23 mouse cellular contexts compared by ENCODE assay signal in genomic region chr4:4695413-4695812, GRCm38 (mm10).
A peak's percentile ranks its signal among the peaks of the same experiment; 100 is the strongest.
DNase-seq lines count a peak whose midpoint lies in the region; ATAC-seq and TF ChIP-seq lines count a peak whose summit lies in the region.
"Had no signal": no experiment of that assay in that cellular context is flagged by ENCODE, and none has a peak within 500 bp of the region (broad histone marks: within the 10 kb centered on the region; RNA-seq: fewer than 3 reads in every experiment).

No protein-coding gene starts in this region.

- 83% methylated on average over 1 of the region's 1 CpGs for WGBS in forebrain, embryonic 14.5 days
- 73% methylated on average over 1 of the region's 1 CpGs for WGBS in forebrain, embryonic 13.5 days
- WGBS in forebrain, postnatal 0 days: 70% methylated on average over 1 of the region's 1 CpGs
- WGBS in forebrain, embryonic 10.5 days: 79% methylated on average over 1 of the region's 1 CpGs
- WGBS in midbrain, embryonic 15.5 days: 92% methylated on average over 1 of the region's 1 CpGs
- WGBS in midbrain, embryonic 11.5 days: 81% methylated on average over 1 of the region's 1 CpGs

- no peak overlapping the region for H3K4me3 ChIP-seq in forebrain, embryonic 14.5 days (ENCODE audit: low read depth, low read length)
- H3K4me3 ChIP-seq in forebrain, embryonic 13.5 days: no peak overlapping the region
- no peak overlapping the region for H3K4me3 ChIP-seq in forebrain, postnatal 0 days (ENCODE audit: low read depth, low read length)
- no peak overlapping the region for H3K4me3 ChIP-seq in forebrain, embryonic 10.5 days
- no peak overlapping the region for H3K4me3 ChIP-seq in midbrain, embryonic 15.5 days
- no peak overlapping the region for H3K4me3 ChIP-seq in midbrain, embryonic 11.5 days (ENCODE audit: low read depth, low read length)
- H3K4me3 ChIP-seq: embryonic facial prominence, embryonic 10.5 days; embryonic facial prominence, embryonic 12.5 days; forebrain, embryonic 12.5 days had no signal

- H3K9ac ChIP-seq in forebrain, embryonic 14.5 days (ENCODE audit: low read length): no peak overlapping the region
- no peak overlapping the region for H3K9ac ChIP-seq in forebrain, embryonic 13.5 days
- H3K9ac ChIP-seq in forebrain, postnatal 0 days: no peak overlapping the region
- no peak overlapping the region for H3K9ac ChIP-seq in midbrain, embryonic 15.5 days
- H3K9ac ChIP-seq in midbrain, embryonic 11.5 days (ENCODE audit: low read length): no peak overlapping the region
- H3K9ac ChIP-seq: embryonic facial prominence, embryonic 12.5 days; forebrain, embryonic 12.5 days had no signal

- no peaks in the 10 kb centered on the region for H3K27me3 ChIP-seq in forebrain, embryonic 14.5 days (replicated peaks; ENCODE audit: control insufficient read depth, insufficient read depth, low read length)
- H3K27me3 ChIP-seq in forebrain, embryonic 13.5 days: no peaks in the 10 kb centered on the region
- H3K27me3 ChIP-seq in forebrain, postnatal 0 days (ENCODE audit: insufficient read depth, low read length): no peaks in the 10 kb centered on the region
- no peaks in the 10 kb centered on the region for H3K27me3 ChIP-seq in forebrain, embryonic 10.5 days (ENCODE audit: poor library complexity, severe bottlenecking)
- H3K27me3 ChIP-seq in midbrain, embryonic 15.5 days (replicated peaks): no peaks in the 10 kb centered on the region
- H3K27me3 ChIP-seq in midbrain, embryonic 11.5 days (ENCODE audit: control insufficient read depth, insufficient read depth, low read length): no peaks in the 10 kb centered on the region
- H3K27me3 ChIP-seq: CH12.LX; embryonic facial prominence, embryonic 12.5 days; forebrain, embryonic 12.5 days had no signal

- no peak for DNase-seq in forebrain, embryonic 14.5 days (ENCODE audit: low spot score)
- no peak for DNase-seq in forebrain, postnatal 0 days
- no peak for DNase-seq in forebrain, embryonic 10.5 days (ENCODE audit: extremely low spot score, low spot score)
- DNase-seq in midbrain, embryonic 11.5 days (ENCODE audit: low spot score, missing footprints): no peak
- DNase-seq: adrenal gland, adult 8-10 months; adrenal gland, postnatal 14 days; adrenal gland, postnatal 36 days; B cell, adult 2 months; cerebellum, adult 11-12 months; cerebellum, adult 2 months; cerebellum, adult 9-10 months; cerebellum, postnatal 10 days; cerebellum, postnatal 25 days had no signal

- ATAC-seq in forebrain, embryonic 14.5 days: 0 out of 2 replicates have a peak, but pooled peaks have one; percentile 32
- no peak for ATAC-seq in forebrain, embryonic 13.5 days
- peak; percentile 66; the same call in 1 of the 2 replicates for ATAC-seq in forebrain, postnatal 0 days
- ATAC-seq in midbrain, embryonic 15.5 days (replicated peaks): 0 out of 2 replicates have a peak, but pooled peaks have one; percentile 50
- no peak for ATAC-seq in midbrain, embryonic 11.5 days (ENCODE audit: low FRiP score)
- ATAC-seq: activated CD4-positive, CD25-positive, alpha-beta regulatory T cell, adult 4 months; CD4-positive, CD25-positive, alpha-beta regulatory T cell, adult 4 months; Patski had no signal

- H3K9me3 ChIP-seq in forebrain, embryonic 14.5 days (replicated peaks; ENCODE audit: control insufficient read depth, low read length): no peaks in the 10 kb centered on the region
- no peaks in the 10 kb centered on the region for H3K9me3 ChIP-seq in forebrain, embryonic 13.5 days (replicated peaks)
- no peaks in the 10 kb centered on the region for H3K9me3 ChIP-seq in forebrain, postnatal 0 days (ENCODE audit: low read length)
- H3K9me3 ChIP-seq in forebrain, embryonic 10.5 days: no peaks in the 10 kb centered on the region
- no peaks in the 10 kb centered on the region for H3K9me3 ChIP-seq in midbrain, embryonic 15.5 days
- no peaks in the 10 kb centered on the region for H3K9me3 ChIP-seq in midbrain, embryonic 11.5 days (ENCODE audit: control insufficient read depth, low read length)
- H3K9me3 ChIP-seq: embryonic facial prominence, embryonic 10.5 days; embryonic facial prominence, embryonic 12.5 days; forebrain, embryonic 12.5 days; G1E had no signal

- H3K4me1 ChIP-seq in forebrain, embryonic 14.5 days (ENCODE audit: control insufficient read depth, insufficient read depth, low read length): no peaks in the 10 kb centered on the region
- no peaks in the 10 kb centered on the region for H3K4me1 ChIP-seq in forebrain, embryonic 13.5 days
- no peaks in the 10 kb centered on the region for H3K4me1 ChIP-seq in forebrain, postnatal 0 days (ENCODE audit: insufficient read depth)
- H3K4me1 ChIP-seq in forebrain, embryonic 10.5 days: no peaks in the 10 kb centered on the region
- no peaks in the 10 kb centered on the region for H3K4me1 ChIP-seq in midbrain, embryonic 15.5 days
- H3K4me1 ChIP-seq in midbrain, embryonic 11.5 days (ENCODE audit: control insufficient read depth, insufficient read depth, low read length): no peaks in the 10 kb centered on the region
- H3K4me1 ChIP-seq: embryonic facial prominence, embryonic 10.5 days; embryonic facial prominence, embryonic 12.5 days; forebrain, embryonic 12.5 days had no signal

- no peak overlapping the region for H3K27ac ChIP-seq in forebrain, embryonic 14.5 days (ENCODE audit: low read depth, low read length)
- H3K27ac ChIP-seq in forebrain, embryonic 13.5 days: no peak overlapping the region
- no peak overlapping the region for H3K27ac ChIP-seq in forebrain, postnatal 0 days (ENCODE audit: low read depth, low read length)
- H3K27ac ChIP-seq in forebrain, embryonic 10.5 days: no peak overlapping the region
- H3K27ac ChIP-seq in midbrain, embryonic 15.5 days: no peak overlapping the region
- no peak overlapping the region for H3K27ac ChIP-seq in midbrain, embryonic 11.5 days (ENCODE audit: low read depth, low read length)
- H3K27ac ChIP-seq: embryonic facial prominence, embryonic 10.5 days; embryonic facial prominence, embryonic 12.5 days; forebrain, embryonic 12.5 days had no signal

- no peak for TF ChIP-seq CTCF in forebrain, postnatal 0 days (IDR thresholded peaks at IDR 0.05; ENCODE audit: low read depth)

- H3K36me3 ChIP-seq in forebrain, embryonic 14.5 days (ENCODE audit: control insufficient read depth, insufficient read depth, low read length): no peaks in the 10 kb centered on the region
- H3K36me3 ChIP-seq in forebrain, embryonic 13.5 days (ENCODE audit: poor library complexity, severe bottlenecking): no peaks in the 10 kb centered on the region
- no peaks in the 10 kb centered on the region for H3K36me3 ChIP-seq in forebrain, postnatal 0 days (ENCODE audit: insufficient read depth)
- no peaks in the 10 kb centered on the region for H3K36me3 ChIP-seq in forebrain, embryonic 10.5 days (replicated peaks)
- H3K36me3 ChIP-seq in midbrain, embryonic 15.5 days (replicated peaks): no peaks in the 10 kb centered on the region
- no peaks in the 10 kb centered on the region for H3K36me3 ChIP-seq in midbrain, embryonic 11.5 days (ENCODE audit: control insufficient read depth, insufficient read depth, low read length)
- H3K36me3 ChIP-seq: embryonic facial prominence, embryonic 10.5 days; embryonic facial prominence, embryonic 12.5 days; forebrain, embryonic 12.5 days; G1E had no signal

- no peak overlapping the region for H3K4me2 ChIP-seq in forebrain, embryonic 14.5 days (ENCODE audit: low read length)
- no peak overlapping the region for H3K4me2 ChIP-seq in forebrain, embryonic 13.5 days
- no peak overlapping the region for H3K4me2 ChIP-seq in forebrain, postnatal 0 days (ENCODE audit: low read depth)
- no peak overlapping the region for H3K4me2 ChIP-seq in midbrain, embryonic 15.5 days
- no peak overlapping the region for H3K4me2 ChIP-seq in midbrain, embryonic 11.5 days
- H3K4me2 ChIP-seq: embryonic facial prominence, embryonic 12.5 days; forebrain, embryonic 12.5 days had no signal

Comparison
In these comparisons a context has a peak if more than half of its experiments do, and no peak if none do; other contexts are left out.
1. ATAC-seq: peak in forebrain, embryonic 14.5 days (single experiment), forebrain, postnatal 0 days (single experiment) and midbrain, embryonic 15.5 days (single experiment); none in forebrain, embryonic 13.5 days (single experiment) and midbrain, embryonic 11.5 days (single experiment).